Mouse (Mus musculus): ENCODE measurements around the gene Nudt9.

GRCm38 (mm10) chr5:104010261-104010660 is 35.8 kb upstream of the Nudt9 start:
- TF ChIP-seq EP300 (IDR thresholded peaks at IDR 0.05; ENCODE audit: insufficient read depth, low read depth, low read length), result no peak
- TF ChIP-seq CTCF (IDR thresholded peaks at IDR 0.05; ENCODE audit: low read depth, low read length), result no peak
